Comparison of ENCODE assay signal across 32 mouse cellular contexts in genomic region chr2:14126387-14126786, GRCm38 (mm10). TPM values are rescaled to one million over a fixed set of nuclear protein-coding genes. Genes with fewer than 3 reads are reported as not detected.
"Had no signal": no experiment of that assay in that cellular context is flagged by ENCODE, and none has a peak within 500 bp of the region (broad histone marks: within the 10 kb centered on the region; RNA-seq: fewer than 3 reads in every experiment).

No protein-coding gene starts in this region.

- ATAC-seq: forebrain, embryonic 13.5 days; forebrain, embryonic 14.5 days; forebrain, embryonic 15.5 days; forebrain, embryonic 16.5 days; forebrain, postnatal 0 days had no signal

- H3K4me1 ChIP-seq: embryonic facial prominence, embryonic 10.5 days; embryonic facial prominence, embryonic 12.5 days; embryonic facial prominence, embryonic 13.5 days; embryonic facial prominence, embryonic 15.5 days; forebrain, embryonic 13.5 days; forebrain, embryonic 15.5 days; heart, embryonic 10.5 days had no signal

- H3K27me3 ChIP-seq: embryonic facial prominence, embryonic 12.5 days; embryonic facial prominence, embryonic 13.5 days; embryonic facial prominence, embryonic 15.5 days; forebrain, embryonic 12.5 days; forebrain, embryonic 13.5 days; forebrain, embryonic 15.5 days had no signal

- H3K9me3 ChIP-seq: embryonic facial prominence, embryonic 10.5 days; embryonic facial prominence, embryonic 12.5 days; embryonic facial prominence, embryonic 13.5 days; embryonic facial prominence, embryonic 15.5 days; forebrain, embryonic 10.5 days; forebrain, embryonic 12.5 days; forebrain, embryonic 13.5 days; forebrain, embryonic 15.5 days; heart, embryonic 10.5 days had no signal

- H3K4me3 ChIP-seq: embryonic facial prominence, embryonic 10.5 days; embryonic facial prominence, embryonic 12.5 days; embryonic facial prominence, embryonic 13.5 days; embryonic facial prominence, embryonic 15.5 days; erythroblast, embryonic 14.5 days; forebrain, embryonic 10.5 days; forebrain, embryonic 12.5 days; forebrain, embryonic 13.5 days; forebrain, embryonic 15.5 days; gastrocnemius, adult 2 months; heart, adult 2 months; heart, embryonic 10.5 days had no signal

- DNase-seq: cerebellum, adult 9-10 months; cerebellum, adult 9-11 months; cerebellum, postnatal 10 days; cerebellum, postnatal 14 days; cerebellum, postnatal 25 days; cerebellum, postnatal 36 days; embryo, embryonic 11 days; forebrain, postnatal 0 days; gastrocnemius, adult 2 months; gastrocnemius, postnatal 10 days; gastrocnemius, postnatal 14 days; gastrocnemius, postnatal 25 days; gastrocnemius, postnatal 36 days; heart, adult 18-20 months; heart, adult 2 months had no signal

RNA-seq across cellular contexts. Expression of gene Tmem236, which starts 47.9 kb away (rescaled TPM):
- total RNA-seq: common myeloid progenitor, adult 5-6 weeks; granulocyte monocyte progenitor cell, adult 5-6 weeks; heart, adult 18-20 months had no signal
- polyA plus RNA-seq: embryonic facial prominence, embryonic 10.5 days; erythroblast, embryonic 14.5 days; forebrain, embryonic 10.5 days; forebrain, embryonic 11.5 days; forebrain, embryonic 14.5 days; gonadal fat pad, adult 2 months; heart, adult 2 months; heart, embryonic 10.5 days; heart, embryonic 11.5 days had no signal
